Mouse (Mus musculus) heart, embryonic 13.5 days (tissue): ENCODE results near the gene Tnrc6b. TPM values are rescaled to one million over a fixed set of nuclear protein-coding genes. Genes with fewer than 3 reads are reported as not detected.
"Not testable (repeated sequence)": the region's sequence is repeated elsewhere in the genome, so short reads cannot be mapped to it uniquely, and the experiment has no call there.

Experiments
- ATAC-seq: fragments of 200-750 bp; cut with Nextera tagmentation; 2 replicates; pipeline ENCODE4 v1.8.0; 2017; ENCODE audit warnings: moderate TSS enrichment; ENCODE audit not compliant: insufficient number of reproducible peaks, low FRiP score, low TSS enrichment; ENCODE audit errors: extremely low read depth
- H3K27ac ChIP-seq: fragments of 300-500 bp; sonication (generic); replicated peaks from 2 replicates; pipeline ENCODE4 v1.5.1; 2015; ENCODE audit warnings: moderate library complexity, mild to moderate bottlenecking, inconsistent platforms
- H3K27me3 ChIP-seq: fragments of 300-500 bp; sonication (generic); replicated peaks from 2 replicates; pipeline ENCODE4 v1.6.1; 2015; ENCODE audit warnings: mild to moderate bottlenecking, inconsistent platforms
- H3K36me3 ChIP-seq: fragments of 300-500 bp; sonication (generic); 2 replicates; pipeline ENCODE4 v1.6.1; 2015; ENCODE audit warnings: mild to moderate bottlenecking, inconsistent platforms
- H3K4me1 ChIP-seq: fragments of 300-500 bp; sonication (generic); 2 replicates; pipeline ENCODE4 v1.6.1; 2015; ENCODE audit warnings: inconsistent platforms
- H3K4me2 ChIP-seq: fragments of 300-500 bp; sonication (generic); 2 replicates; pipeline ENCODE4 v1.6.1; 2015; ENCODE audit warnings: inconsistent platforms, mild to moderate bottlenecking, moderate library complexity
- H3K4me3 ChIP-seq: fragments of 300-500 bp; sonication (generic); 2 replicates; pipeline ENCODE4 v1.5.1; 2015; ENCODE audit warnings: moderate library complexity, mild to moderate bottlenecking, inconsistent platforms
- H3K9ac ChIP-seq: fragments of 300-500 bp; sonication (generic); 2 replicates; pipeline ENCODE4 v1.6.1; 2015; ENCODE audit warnings: inconsistent platforms, mild to moderate bottlenecking, moderate library complexity
- H3K9me3 ChIP-seq: fragments of 300-500 bp; sonication (generic); 2 replicates; pipeline ENCODE4 v1.6.1; 2016; ENCODE audit warnings: inconsistent platforms
- WGBS: fragments of 180-500 bp; shearing (Covaris S2); methylation state at CpG from one replicate; pipeline ENCODE4 v1.1.7; 2015; ENCODE audit warnings: mixed read lengths; 5-methylcytosine and 5-hydroxymethylcytosine counted together
- polyA plus RNA-seq: library from polyadenylated mRNA; unstranded; fragments of >200 nt; fragmentation: Nextera tagmentation; extraction: Ambion mirVana; gene quantifications from 2 replicates; pipeline ENCODE4 v1.2.1, GENCODE M21; 2015

Tnrc6b gene
- polyA plus RNA-seq, 1 experiment from 2014 or later, result 23.8 TPM

- Histone ChIP-seq H3K4me1 (peaks cover 47% of the 10 kb centered on the region), H3K36me3 (peaks cover 18% of the 10 kb centered on the region; the same call in 1 of the 2 replicates)
- ATAC-seq, H3K27ac ChIP-seq, H3K9me3 ChIP-seq, H3K4me2 ChIP-seq, H3K4me3 ChIP-seq, H3K9ac ChIP-seq, H3K27me3 ChIP-seq: not testable (repeated sequence)
- 90% methylated on average over 3 of the region's 3 CpGs for WGBS
Observed at GRCm38 (mm10) chr15:80852527-80852926, 141.4 kb downstream of the Tnrc6b start.

GRCm38 (mm10) chr15:80859366-80859765 lies 148.3 kb downstream of the Tnrc6b start:
- WGBS, result 84% methylated on average over 2 of the region's 2 CpGs
- H3K4me3 ChIP-seq, result no peak overlapping the region
- H3K4me2 ChIP-seq, result no peak overlapping the region
- peaks cover 16% of the 10 kb centered on the region for H3K36me3 ChIP-seq
- H3K9ac ChIP-seq, result no peak overlapping the region
- no peak for ATAC-seq
- no peaks in the 10 kb centered on the region for H3K27me3 ChIP-seq
- no peak overlapping the region for H3K27ac ChIP-seq
- no peaks in the 10 kb centered on the region for H3K9me3 ChIP-seq
- H3K4me1 ChIP-seq, result peaks cover 15% of the 10 kb centered on the region

- H3K9me3 ChIP-seq, result no peaks in the 10 kb centered on the region
- no peaks in the 10 kb centered on the region for H3K27me3 ChIP-seq
- H3K36me3 ChIP-seq, result peaks cover 26% of the 10 kb centered on the region
- ATAC-seq, result no peak
- no peak overlapping the region for H3K4me3 ChIP-seq
- no peak overlapping the region for H3K9ac ChIP-seq
- H3K4me1 ChIP-seq, result peaks cover 7% of the 10 kb centered on the region
- H3K27ac ChIP-seq, result no peak overlapping the region
- WGBS, result 94% methylated on average over 1 of the region's 1 CpGs
- no peak overlapping the region for H3K4me2 ChIP-seq
Observed at GRCm38 (mm10) chr15:80861302-80861701, 150.2 kb downstream of the Tnrc6b start.

DNA sequence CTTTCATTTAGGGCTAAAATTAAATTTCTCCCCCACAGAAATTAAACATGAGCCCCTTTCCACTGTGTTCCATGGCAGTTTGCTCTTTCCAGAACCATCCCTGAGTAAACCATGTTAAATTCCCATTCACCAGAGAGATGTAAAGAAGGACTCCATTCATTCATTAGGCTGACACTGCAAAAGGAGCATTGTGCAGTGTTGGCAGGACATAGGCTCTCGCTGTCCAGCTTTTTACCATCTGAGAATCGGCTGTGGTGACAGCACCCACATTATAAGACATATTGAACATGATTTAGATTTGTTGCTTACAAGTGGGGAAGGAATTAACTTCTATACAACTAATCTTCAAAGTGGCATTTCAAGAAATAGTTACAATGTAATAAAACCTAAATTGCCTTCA lies 150.9 kb downstream of the Tnrc6b start:
- H3K9ac ChIP-seq, result no peak overlapping the region
- no peaks in the 10 kb centered on the region for H3K27me3 ChIP-seq
- no peak overlapping the region for H3K27ac ChIP-seq
- peaks cover 32% of the 10 kb centered on the region for H3K36me3 ChIP-seq
- ATAC-seq, result no peak
- no peak overlapping the region for H3K4me2 ChIP-seq
- WGBS, result 79% methylated on average over 2 of the region's 2 CpGs
- H3K4me3 ChIP-seq, result no peak overlapping the region
- no peaks in the 10 kb centered on the region for H3K9me3 ChIP-seq
- H3K4me1 ChIP-seq, result peaks cover 7% of the 10 kb centered on the region

GRCm38 (mm10) chr15:80868603-80869002 lies 157.5 kb downstream of the Tnrc6b start:
- H3K4me3 ChIP-seq, H3K27ac ChIP-seq, H3K9me3 ChIP-seq, ATAC-seq, H3K4me2 ChIP-seq, H3K9ac ChIP-seq, H3K4me1 ChIP-seq, H3K27me3 ChIP-seq: not testable (repeated sequence)
- WGBS, result 94% methylated on average over 4 of the region's 4 CpGs
- H3K36me3 ChIP-seq, result peaks cover 30% of the 10 kb centered on the region

- Histone ChIP-seq H3K27ac (no peak overlapping the region; the same call in 1 of the 2 replicates), H3K4me2 (no peak overlapping the region), H3K27me3 (no peaks in the 10 kb centered on the region), H3K9me3 (no peaks in the 10 kb centered on the region), H3K9ac (no peak overlapping the region), H3K4me3 (no peak overlapping the region), H3K4me1 (peaks cover 27% of the 10 kb centered on the region), H3K36me3 (peaks cover 49% of the 10 kb centered on the region)
- 54% methylated on average over 3 of the region's 3 CpGs for WGBS
- ATAC-seq, result no peak
Observed at GRCm38 (mm10) chr15:80874726-80875125, 163.6 kb downstream of the Tnrc6b start.

DNA sequence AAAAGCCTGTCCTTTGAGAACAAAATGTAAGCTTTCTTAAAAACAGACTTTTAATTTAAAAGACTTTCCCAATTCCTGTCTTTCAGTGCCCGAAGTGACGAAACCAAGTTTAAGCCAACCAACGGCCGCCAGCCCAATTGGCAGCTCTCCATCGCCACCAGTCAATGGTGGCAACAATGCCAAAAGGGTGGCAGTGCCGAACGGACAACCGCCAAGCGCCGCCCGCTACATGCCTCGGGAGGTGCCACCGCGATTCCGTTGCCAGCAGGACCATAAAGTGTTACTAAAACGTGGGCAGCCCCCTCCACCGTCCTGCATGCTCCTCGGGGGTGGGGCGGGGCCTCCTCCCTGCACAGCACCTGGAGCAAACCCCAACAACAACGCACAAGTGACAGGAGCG lies 165.1 kb downstream of the Tnrc6b start:
- no peak for ATAC-seq
- H3K27me3 ChIP-seq, result no peaks in the 10 kb centered on the region
- H3K4me3 ChIP-seq, result no peak overlapping the region
- H3K9me3 ChIP-seq, result no peaks in the 10 kb centered on the region
- no peak overlapping the region for H3K27ac ChIP-seq
- H3K36me3 ChIP-seq, result peaks cover 61% of the 10 kb centered on the region
- WGBS, result 87% methylated on average over 21 of the region's 21 CpGs
- H3K4me2 ChIP-seq, result no peak overlapping the region
- H3K4me1 ChIP-seq, result peaks cover 27% of the 10 kb centered on the region
- H3K9ac ChIP-seq, result no peak overlapping the region

GRCm38 (mm10) chr15:80884095-80884494 lies 173.0 kb downstream of the Tnrc6b start:
- Histone ChIP-seq H3K27me3 (no peaks in the 10 kb centered on the region), H3K4me2 (no peak overlapping the region), H3K36me3 (peaks cover 93% of the 10 kb centered on the region), H3K27ac (no peak overlapping the region), H3K9me3 (no peaks in the 10 kb centered on the region), H3K9ac (no peak overlapping the region), H3K4me1 (no peaks in the 10 kb centered on the region), H3K4me3 (no peak overlapping the region)
- ATAC-seq, result no peak
- WGBS, result 89% methylated on average over 8 of the region's 8 CpGs

DNA sequence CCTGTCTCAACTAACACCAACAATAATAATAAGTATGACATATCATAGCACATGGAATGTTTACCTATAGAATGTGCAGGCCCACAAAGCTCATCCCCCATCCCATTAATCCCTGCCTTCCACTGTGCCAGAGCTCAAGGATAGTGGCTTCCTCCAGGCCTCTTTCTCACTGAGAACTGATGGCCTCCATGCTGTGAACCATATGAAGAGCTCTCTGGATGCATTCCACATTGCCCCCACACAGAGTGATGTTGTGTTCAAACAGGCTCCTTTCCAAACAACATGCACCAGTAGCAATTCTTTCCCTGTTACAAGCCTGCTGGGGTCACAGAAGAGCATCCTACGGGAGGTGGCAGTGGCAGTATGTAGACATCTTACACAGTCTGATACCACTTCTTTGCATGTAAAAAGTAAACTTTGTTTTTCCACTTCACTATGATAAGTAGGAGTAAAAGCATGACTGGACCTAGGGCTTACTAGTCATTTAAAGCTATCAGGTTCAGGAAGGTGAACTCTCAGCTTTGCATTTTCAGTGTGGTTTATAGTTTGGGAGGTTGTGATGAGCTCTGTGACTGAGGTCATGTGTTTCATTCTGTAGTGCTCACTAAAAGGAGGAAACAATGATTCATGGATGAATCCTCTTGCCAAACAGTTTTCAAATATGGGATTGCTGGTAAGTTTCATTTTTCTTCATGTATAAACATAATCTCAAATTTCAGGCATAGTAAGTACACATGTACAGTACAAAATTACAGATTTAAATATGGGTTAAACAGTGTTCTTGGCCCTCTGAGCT lies 175.4 kb downstream of the Tnrc6b start:
- no peak overlapping the region for H3K4me3 ChIP-seq
- H3K36me3 ChIP-seq, result peaks cover 91% of the 10 kb centered on the region
- no peak overlapping the region for H3K9ac ChIP-seq
- H3K27me3 ChIP-seq, result no peaks in the 10 kb centered on the region
- no peaks in the 10 kb centered on the region for H3K4me1 ChIP-seq
- no peak for ATAC-seq
- no peaks in the 10 kb centered on the region for H3K9me3 ChIP-seq
- WGBS, result 82% methylated on average over 1 of the region's 1 CpGs
- no peak overlapping the region for H3K27ac ChIP-seq
- H3K4me2 ChIP-seq, result no peak overlapping the region

- no peak overlapping the region for H3K4me3 ChIP-seq
- no peaks in the 10 kb centered on the region for H3K4me1 ChIP-seq
- H3K9me3 ChIP-seq, result no peaks in the 10 kb centered on the region
- H3K27me3 ChIP-seq, result no peaks in the 10 kb centered on the region
- ATAC-seq, result no peak
- no peak overlapping the region for H3K4me2 ChIP-seq
- H3K27ac ChIP-seq, result no peak overlapping the region
- H3K36me3 ChIP-seq, result peaks cover 88% of the 10 kb centered on the region
- WGBS, result 91% methylated on average over 3 of the region's 3 CpGs
- no peak overlapping the region for H3K9ac ChIP-seq
Observed at GRCm38 (mm10) chr15:80892341-80892740, 181.2 kb downstream of the Tnrc6b start.

GRCm38 (mm10) chr15:80896741-80897140 lies 185.6 kb downstream of the Tnrc6b start:
- Histone ChIP-seq H3K27ac (no peak overlapping the region), H3K4me3 (no peak overlapping the region), H3K9me3 (no peaks in the 10 kb centered on the region), H3K4me1 (no peaks in the 10 kb centered on the region), H3K36me3 (peaks cover 90% of the 10 kb centered on the region), H3K9ac (no peak overlapping the region), H3K27me3 (no peaks in the 10 kb centered on the region), H3K4me2 (no peak overlapping the region)
- no peak for ATAC-seq
- WGBS, result 89% methylated on average over 10 of the region's 10 CpGs

- Histone ChIP-seq H3K4me3 (no peak overlapping the region), H3K4me2 (no peak overlapping the region), H3K27me3 (no peaks in the 10 kb centered on the region), H3K9ac (no peak overlapping the region), H3K36me3 (peaks cover 95% of the 10 kb centered on the region), H3K27ac (no peak overlapping the region), H3K4me1 (no peaks in the 10 kb centered on the region), H3K9me3 (no peaks in the 10 kb centered on the region)
- ATAC-seq, result no peak
- 93% methylated on average over 5 of the region's 5 CpGs for WGBS
Observed at GRCm38 (mm10) chr15:80897911-80898310, 186.8 kb downstream of the Tnrc6b start.
